Mouse (Mus musculus) hindbrain, embryonic 14.5 days (tissue): ENCODE results near the gene B3gnt9. TPM values are rescaled to one million over a fixed set of nuclear protein-coding genes. Genes with fewer than 3 reads are reported as not detected.
A peak's percentile ranks its signal among the peaks of the same experiment; 100 is the strongest.

Source experiments
- ATAC-seq: fragments of 200-750 bp; cut with Nextera tagmentation; 2 replicates; pipeline ENCODE4 v1.8.0; 2017; ENCODE audit warnings: moderate number of reproducible peaks, mild to moderate bottlenecking, moderate TSS enrichment, moderate library complexity; ENCODE audit not compliant: low FRiP score
- DNase-seq: peaks from one replicate; pipeline ENCODE4 v3.0.0-alpha.2; 2015; ENCODE audit warnings: low spot score
- H3K27ac ChIP-seq: fragments of 300-500 bp; sonication (generic); 2 replicates; pipeline ENCODE4 v1.5.1; 2014; ENCODE audit warnings: mild to moderate bottlenecking, moderate library complexity
- H3K27me3 ChIP-seq: fragments of 300-500 bp; sonication (generic); 2 replicates; pipeline ENCODE4 v1.6.1; 2014; ENCODE audit warnings: mild to moderate bottlenecking, low read length, mixed read lengths; ENCODE audit not compliant: control insufficient read depth, insufficient read depth
- H3K36me3 ChIP-seq: fragments of 300-500 bp; sonication (generic); replicated peaks from 2 replicates; pipeline ENCODE4 v1.6.1; 2014; ENCODE audit not compliant: control insufficient read depth, insufficient read depth
- H3K4me1 ChIP-seq: fragments of 300-500 bp; sonication (generic); replicated peaks from 2 replicates; pipeline ENCODE4 v1.6.1; 2014; ENCODE audit warnings: antibody characterized with exemption, low read length, mixed read lengths; ENCODE audit not compliant: control insufficient read depth, insufficient read depth
- H3K4me2 ChIP-seq: fragments of 300-500 bp; sonication (generic); replicated peaks from 2 replicates; pipeline ENCODE4 v1.6.1; 2014; ENCODE audit warnings: mild to moderate bottlenecking, moderate library complexity
- H3K4me3 ChIP-seq: fragments of 300-500 bp; sonication (generic); replicated peaks from 2 replicates; pipeline ENCODE4 v1.5.1; 2014; ENCODE audit warnings: mild to moderate bottlenecking, low read length
- H3K9ac ChIP-seq: fragments of 300-500 bp; sonication (generic); 2 replicates; pipeline ENCODE4 v1.6.1; 2014
- H3K9me3 ChIP-seq: fragments of 300-500 bp; sonication (generic); 2 replicates; pipeline ENCODE4 v1.6.1; 2016; ENCODE audit warnings: low read length; ENCODE audit not compliant: control insufficient read depth
- WGBS: fragments of 180-500 bp; shearing (Covaris S2); extraction: QIAGEN DNeasy Blood & Tissue Kit; methylation state at CpG from one replicate; pipeline ENCODE4 v1.1.7; 2014; 5-methylcytosine and 5-hydroxymethylcytosine counted together
- polyA plus RNA-seq: library from polyadenylated mRNA; unstranded; fragments of >200 nt; fragmentation: Nextera tagmentation; extraction: Ambion mirVana; gene quantifications from 2 replicates; pipeline ENCODE4 v1.2.1, GENCODE M21; 2014

B3gnt9 gene
- polyA plus RNA-seq, 1 experiment from 2014 or later: 8.7 TPM

- Histone ChIP-seq H3K9me3 (no peaks in the 10 kb centered on the region), H3K27me3 (peaks cover 44% of the 10 kb centered on the region), H3K4me3 (peak overlapping the region; percentile 56), H3K36me3 (peaks cover 40% of the 10 kb centered on the region), H3K9ac (peak overlapping the region; percentile 72), H3K4me1 (peaks cover 14% of the 10 kb centered on the region; the same call in 1 of the 2 replicates), H3K27ac (peak overlapping the region; percentile 60), H3K4me2 (peak overlapping the region; percentile 98)
- DNase-seq (peak; percentile 83), ATAC-seq (peak; percentile 81)
- under 1% methylated on average over 70 of the region's 74 CpGs for WGBS
Measured at GRCm38 (mm10) chr8:105254152-105254965, 594 bp downstream of the B3gnt9 start.

- peak overlapping the region; percentile 98 for H3K4me2 ChIP-seq
- H3K27me3 ChIP-seq: peaks cover 38% of the 10 kb centered on the region
- peaks cover 8% of the 10 kb centered on the region; the same call in 1 of the 2 replicates for H3K4me1 ChIP-seq
- no peaks in the 10 kb centered on the region for H3K9me3 ChIP-seq
- H3K9ac ChIP-seq: peak overlapping the region; percentile 72
- ATAC-seq (peak; percentile 26; the same call in 1 of the 2 replicates), DNase-seq (no peak)
- 32% methylated on average over 20 of the region's 20 CpGs for WGBS
- no peak overlapping the region; the same call in 1 of the 2 replicates for H3K27ac ChIP-seq
- H3K36me3 ChIP-seq: peaks cover 46% of the 10 kb centered on the region
- H3K4me3 ChIP-seq: peak overlapping the region; percentile 56
Measured at GRCm38 (mm10) chr8:105253766-105254151, 1.2 kb downstream of the B3gnt9 start.

DNA sequence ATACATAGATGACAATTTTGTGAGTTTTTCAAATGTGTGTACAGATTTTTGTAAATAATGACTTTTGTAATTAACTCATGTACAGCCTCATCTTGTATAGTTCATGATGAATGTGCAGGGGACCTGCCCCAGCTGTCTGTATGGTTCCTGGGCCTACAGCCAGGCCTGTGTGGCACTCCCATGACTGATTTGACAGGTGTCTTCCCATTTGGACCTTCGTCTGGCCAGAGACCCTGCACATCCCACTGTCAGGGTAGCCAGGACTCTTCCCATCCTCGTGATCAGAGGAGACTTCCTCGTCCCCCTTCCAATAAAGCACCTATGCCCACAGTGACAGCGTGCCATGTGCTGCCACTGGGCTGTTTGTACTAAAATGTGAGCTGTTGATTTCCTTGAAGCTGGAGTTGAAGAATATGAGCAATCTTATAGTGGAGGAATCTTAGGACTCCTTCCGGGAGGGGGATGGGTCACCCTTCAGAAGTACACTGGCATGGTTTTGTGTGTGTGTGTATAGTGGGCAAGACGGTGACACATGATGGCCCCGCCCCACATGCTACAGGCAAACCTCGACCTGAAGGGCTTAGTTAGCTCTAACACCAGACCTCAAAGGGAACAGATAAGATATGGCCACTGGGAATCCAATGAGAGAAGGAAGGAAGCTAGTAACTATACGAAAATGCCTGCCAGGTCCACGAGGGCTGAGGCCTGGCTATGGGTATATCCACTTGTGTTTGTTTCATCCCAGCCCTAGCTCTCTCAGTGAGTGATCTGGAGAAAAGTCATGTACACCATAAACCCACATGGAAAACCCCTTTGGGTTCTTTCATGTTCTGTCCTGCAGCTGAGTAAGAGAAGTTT, 2.0 kb downstream of the B3gnt9 start:
- H3K36me3 ChIP-seq: peaks cover 55% of the 10 kb centered on the region
- WGBS: 92% methylated on average over 10 of the region's 10 CpGs
- H3K4me2 ChIP-seq: peak overlapping the region; percentile 98; the same call in 1 of the 2 replicates
- H3K4me1 ChIP-seq: peaks cover 5% of the 10 kb centered on the region; the same call in 1 of the 2 replicates
- DNase-seq (no peak), ATAC-seq (no peak)
- no peak overlapping the region for H3K9ac ChIP-seq
- no peaks in the 10 kb centered on the region for H3K9me3 ChIP-seq
- no peak overlapping the region for H3K4me3 ChIP-seq
- H3K27me3 ChIP-seq: peaks cover 30% of the 10 kb centered on the region
- no peak overlapping the region for H3K27ac ChIP-seq

GRCm38 (mm10) chr8:105251954-105252353, 3.0 kb downstream of the B3gnt9 start:
- H3K4me3 ChIP-seq: no peak overlapping the region
- H3K27ac ChIP-seq: no peak overlapping the region
- H3K4me1 ChIP-seq: peaks cover 5% of the 10 kb centered on the region; the same call in 1 of the 2 replicates
- H3K36me3 ChIP-seq: peaks cover 64% of the 10 kb centered on the region
- no peak overlapping the region for H3K4me2 ChIP-seq
- DNase-seq (no peak), ATAC-seq (no peak)
- peaks cover 22% of the 10 kb centered on the region for H3K27me3 ChIP-seq
- 92% methylated on average over 6 of the region's 6 CpGs for WGBS
- H3K9me3 ChIP-seq: no peaks in the 10 kb centered on the region
- H3K9ac ChIP-seq: no peak overlapping the region

GRCm38 (mm10) chr8:105241016-105241415, 13.9 kb downstream of the B3gnt9 start:
- Histone ChIP-seq H3K4me1 (no peaks in the 10 kb centered on the region), H3K27me3 (no peaks in the 10 kb centered on the region), H3K9ac (no peak overlapping the region), H3K36me3 (peaks cover 48% of the 10 kb centered on the region), H3K9me3 (no peaks in the 10 kb centered on the region), H3K4me2 (no peak overlapping the region), H3K4me3 (no peak overlapping the region), H3K27ac (no peak overlapping the region)
- WGBS: 97% methylated on average over 7 of the region's 7 CpGs
- DNase-seq (no peak), ATAC-seq (no peak)

DNA sequence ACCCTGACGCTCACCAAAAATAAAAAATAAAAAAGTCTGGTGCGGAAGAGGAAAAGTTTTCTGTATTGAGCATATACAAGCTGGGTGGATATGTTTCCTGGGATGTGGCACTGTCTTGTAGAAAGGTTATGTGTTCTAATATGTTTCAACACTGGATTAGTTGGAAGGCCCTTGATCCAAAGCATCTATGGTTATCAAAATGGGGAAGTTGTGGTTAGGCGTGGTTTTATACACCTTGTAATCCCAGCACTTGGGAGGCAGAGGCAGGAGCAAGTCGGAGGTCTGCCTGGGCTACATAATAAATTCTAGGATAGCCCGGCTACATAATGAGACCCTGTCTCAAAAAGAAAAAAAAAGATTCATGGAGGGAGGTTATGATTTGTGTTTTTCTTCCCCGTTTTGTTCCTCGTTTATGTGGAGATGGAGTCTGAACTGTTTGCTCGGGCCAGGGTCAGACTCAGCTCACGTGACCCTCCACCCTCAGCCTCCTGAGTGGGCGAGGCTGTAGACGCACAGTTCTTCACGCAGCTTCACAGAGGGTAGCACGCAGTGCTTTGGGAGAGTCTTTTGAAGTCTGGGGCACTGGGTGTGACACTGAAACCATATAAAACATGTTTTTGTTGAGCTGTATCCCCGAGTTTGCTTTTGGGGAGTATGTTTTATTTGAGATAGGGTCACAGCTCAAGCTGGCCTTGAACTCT, 17.4 kb downstream of the B3gnt9 start:
- no peaks in the 10 kb centered on the region for H3K9me3 ChIP-seq
- no peak for DNase-seq
- H3K9ac ChIP-seq: no peak overlapping the region
- no peaks in the 10 kb centered on the region for H3K27me3 ChIP-seq
- no peak overlapping the region for H3K4me2 ChIP-seq
- ATAC-seq: no peak
- H3K36me3 ChIP-seq: peaks cover 76% of the 10 kb centered on the region
- no peak overlapping the region for H3K4me3 ChIP-seq
- H3K4me1 ChIP-seq: no peaks in the 10 kb centered on the region
- WGBS: 92% methylated on average over 14 of the region's 14 CpGs
- H3K27ac ChIP-seq: no peak overlapping the region

DNA sequence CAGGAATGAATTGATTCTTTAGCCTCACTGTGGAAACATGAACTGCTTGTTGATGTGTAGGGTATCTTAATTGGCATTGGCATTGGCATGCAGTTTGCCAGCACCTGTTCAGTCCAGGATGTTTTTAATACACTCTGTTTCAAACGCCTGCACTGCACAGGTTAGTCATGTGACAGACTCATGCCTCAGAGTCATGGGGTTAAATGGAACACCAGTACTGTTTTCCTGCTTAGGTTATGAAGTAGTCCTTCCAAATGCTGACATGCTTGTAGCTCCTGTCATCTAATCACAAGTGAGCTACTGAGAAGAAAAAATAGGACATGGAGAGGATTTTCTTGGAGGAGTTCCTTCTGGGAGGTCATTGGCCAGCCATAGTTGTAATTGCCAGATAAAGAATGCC, 19.7 kb downstream of the B3gnt9 start:
- Histone ChIP-seq H3K27ac (no peak overlapping the region), H3K9ac (no peak overlapping the region)
- WGBS: 87% methylated on average over 1 of the region's 1 CpGs

DNA sequence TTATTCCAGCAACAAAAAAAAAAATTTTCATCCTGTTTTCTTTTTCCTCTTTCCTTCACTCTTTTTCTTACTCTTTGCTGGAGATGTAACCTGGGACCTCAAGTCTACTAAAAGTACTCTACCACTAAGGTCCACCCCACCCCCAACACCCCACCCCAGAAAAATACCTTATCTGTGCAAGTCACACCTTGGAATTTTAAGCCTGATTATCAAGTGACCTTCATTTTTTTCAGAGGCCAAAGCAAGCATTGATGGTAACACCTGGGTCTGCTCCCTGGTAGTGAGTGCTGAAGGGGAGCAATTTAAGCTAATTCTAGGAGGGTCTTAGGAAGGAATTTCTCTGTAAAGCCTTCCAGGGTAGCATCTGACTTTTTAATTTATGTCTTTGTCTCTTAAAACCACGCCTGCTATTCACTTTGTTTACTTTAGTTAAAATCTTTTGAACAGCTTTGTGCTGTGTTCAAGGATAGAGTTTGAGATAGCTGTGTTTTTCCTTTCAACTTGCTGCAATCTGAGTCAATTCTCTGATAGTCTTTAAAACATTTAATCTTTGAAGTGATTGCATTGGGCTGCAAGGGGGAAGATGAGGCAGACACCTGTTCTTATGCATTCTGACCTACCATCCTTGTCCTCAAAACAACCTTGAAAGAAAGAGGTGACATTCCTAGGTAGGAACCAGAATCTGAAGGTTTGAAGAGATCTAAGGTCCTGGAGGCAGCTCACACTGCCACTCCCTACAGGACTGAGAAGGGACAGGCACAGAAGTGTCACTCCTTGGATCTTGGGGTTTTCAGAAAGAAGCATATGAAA, 21.6 kb downstream of the B3gnt9 start:
- no peaks in the 10 kb centered on the region for H3K27me3 ChIP-seq
- no peak for ATAC-seq

More for the DNA sequence above, 19.7 kb downstream of the B3gnt9 start:
- ATAC-seq (no peak), DNase-seq (no peak)
- H3K36me3 ChIP-seq: peaks cover 58% of the 10 kb centered on the region
- no peaks in the 10 kb centered on the region for H3K4me1 ChIP-seq
- no peaks in the 10 kb centered on the region for H3K27me3 ChIP-seq
- H3K4me3 ChIP-seq: no peak overlapping the region
- H3K9me3 ChIP-seq: no peaks in the 10 kb centered on the region
- H3K4me2 ChIP-seq: no peak overlapping the region

More for the DNA sequence above, 21.6 kb downstream of the B3gnt9 start:
- Histone ChIP-seq H3K9me3 (no peaks in the 10 kb centered on the region), H3K4me2 (no peak overlapping the region), H3K36me3 (peaks cover 39% of the 10 kb centered on the region), H3K27ac (no peak overlapping the region), H3K4me3 (no peak overlapping the region), H3K9ac (no peak overlapping the region), H3K4me1 (no peaks in the 10 kb centered on the region)
- 89% methylated on average over 1 of the region's 1 CpGs for WGBS
- DNase-seq: no peak
